Mouse (Mus musculus) ovary, adult 2 months (tissue): ENCODE measurements around the gene Pex1. TPM values are rescaled to one million over a fixed set of nuclear protein-coding genes. Genes with fewer than 3 reads are reported as not detected.

ENCODE experiments used
- polyA plus RNA-seq: library from polyadenylated mRNA; depleted of rRNA; stranded (reverse); fragments of >200 nt; gene quantifications from 2 replicates; pipeline ENCODE4 v1.2.3, GENCODE M21; 2012; rRNA removed

The Pex1 gene
- polyA plus RNA-seq = 6.2 and 8.6 TPM in 2 replicates

DNA sequence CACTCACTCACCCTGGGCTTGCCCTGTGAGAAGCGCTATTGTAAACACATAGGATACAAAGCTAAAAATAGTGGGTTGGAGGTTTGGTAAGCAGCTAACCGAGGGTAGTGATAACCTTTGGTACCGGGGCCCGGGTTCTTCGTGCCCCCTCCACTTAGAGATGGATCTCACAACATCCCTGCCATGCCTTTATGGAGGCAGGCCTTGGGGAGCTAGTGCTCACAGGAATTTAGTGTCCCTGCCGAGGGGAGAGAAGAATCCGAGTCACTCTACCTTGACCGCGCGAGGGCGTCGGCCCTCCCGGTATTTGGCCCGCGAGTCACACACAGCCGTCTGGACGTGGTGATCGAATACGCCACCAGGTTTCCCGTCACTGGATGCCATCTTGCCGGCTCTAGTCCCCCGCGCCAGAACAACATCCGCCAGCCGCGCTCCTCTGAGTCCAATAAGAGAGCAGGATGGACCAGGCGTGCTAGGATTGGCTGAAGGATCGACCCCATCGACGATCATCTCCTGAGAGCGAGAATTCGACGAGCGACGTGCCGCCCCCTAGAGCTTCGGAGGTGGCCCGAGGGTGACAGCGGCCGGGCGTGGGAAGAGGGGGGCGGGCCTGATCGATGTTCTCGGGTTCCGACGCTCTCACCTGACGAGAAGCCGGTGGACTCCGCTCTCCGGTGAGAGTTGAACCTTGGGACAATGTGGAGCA, at the start of gene Pex1:
Gene Pex1, plus strand, starts transcription at position 374 of the 706 bp plus-strand sequence.

DNA sequence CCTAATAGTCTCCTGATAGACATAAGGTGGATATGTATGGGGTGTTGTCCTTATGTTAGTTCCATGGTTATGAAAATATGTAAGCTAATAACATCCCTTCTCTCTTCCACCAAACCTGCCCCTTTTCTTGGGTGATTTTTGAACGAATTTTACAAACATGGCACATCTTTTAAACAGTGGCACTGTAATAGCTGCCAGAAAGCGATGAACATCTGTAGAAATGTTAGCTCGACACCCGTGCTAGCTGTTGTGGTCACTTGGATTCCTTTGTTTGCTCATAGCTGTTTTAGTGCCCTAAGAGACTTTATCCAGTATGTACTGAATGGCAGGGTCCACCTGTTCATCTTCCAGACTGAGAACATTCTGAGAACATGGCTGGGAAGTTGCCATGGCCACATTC, 24.6 kb upstream of the Pex1 start, which contains the start of gene 1700109H08Rik:
Gene 1700109H08Rik, plus strand, starts transcription at position 301 of the 400 bp plus-strand sequence.

DNA sequence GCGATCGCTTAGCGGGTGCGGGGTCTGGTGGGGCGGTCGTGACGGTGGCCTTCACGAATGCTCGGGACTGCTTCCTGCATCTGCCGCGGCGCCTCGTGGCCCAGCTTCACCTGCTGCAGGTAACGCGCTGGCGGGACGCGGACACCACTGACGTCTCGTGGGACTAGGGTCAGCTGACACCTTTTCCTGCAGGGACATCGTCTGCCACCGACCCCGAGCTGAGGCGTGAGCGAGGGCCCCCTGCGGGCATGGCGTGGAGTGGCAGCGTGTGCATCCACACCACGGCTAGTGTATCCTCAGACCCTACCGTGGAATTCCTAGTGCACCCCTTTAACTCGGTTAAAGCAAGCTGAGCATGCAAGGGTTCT, 517 bp downstream of the Pex1 start, which contains the start of gene Rbm48:
Gene Rbm48, minus strand, starts transcription at position 187 of the 368 bp plus-strand sequence.

DNA sequence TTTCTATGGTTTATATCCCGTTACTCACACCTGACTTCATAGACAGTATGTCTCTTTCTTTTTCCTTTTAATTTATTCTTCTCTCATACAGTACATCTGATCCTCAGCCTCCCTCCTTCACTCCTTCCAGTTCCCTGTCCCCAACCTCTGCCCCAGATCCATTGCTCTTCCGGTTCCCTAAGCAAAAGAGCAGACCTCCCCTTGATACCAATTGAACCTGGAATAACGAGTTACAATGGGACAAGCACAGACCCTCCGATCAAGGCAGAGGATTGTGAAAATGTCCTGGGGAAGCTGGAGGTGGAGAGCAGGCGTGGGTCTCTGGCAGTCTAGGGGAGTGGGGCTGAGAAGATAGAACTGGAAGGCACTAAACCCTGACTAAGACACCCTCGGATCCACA, 55.0 kb downstream of the Pex1 start, which contains the start of gene Tmbim7:
Gene Tmbim7, plus strand, starts transcription at position 301 of the 400 bp plus-strand sequence.

DNA sequence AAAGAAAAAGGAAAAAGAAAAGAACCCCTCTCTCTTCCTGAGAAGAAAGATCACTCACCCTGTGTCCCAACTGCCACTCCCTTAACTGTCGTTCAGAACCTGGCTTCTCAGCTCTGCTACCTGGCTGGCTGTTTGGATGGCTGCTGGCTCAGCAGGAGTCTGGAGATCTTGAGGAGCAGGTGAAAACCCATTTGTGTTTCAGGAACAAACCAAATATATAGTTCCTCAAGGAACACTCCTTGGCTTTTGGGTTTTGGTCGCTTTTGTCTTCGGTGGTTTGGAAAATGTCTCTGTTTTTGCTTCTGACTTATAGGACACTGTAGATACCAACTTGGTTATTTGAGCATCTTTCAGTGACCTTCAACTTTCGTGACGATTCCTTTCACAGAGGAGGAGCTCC, 61.2 kb downstream of the Pex1 start, which contains the start of gene Gatad1:
Gene Gatad1, minus strand, starts transcription at position 101 of the 400 bp plus-strand sequence.

Other genes starting within 250 kb of the Pex1 start
- gene Fam133b, start 52.2 kb upstream of the Pex1 start, polyA plus RNA-seq = 4.2 and 4.4 TPM in 2 replicates
- gene 1700109H08Rik, start 24.5 kb upstream of the Pex1 start, polyA plus RNA-seq = 1.7 and 2.1 TPM in 2 replicates
- 8.7 and 9.9 TPM in 2 replicates for gene Rbm48, start 519 bp downstream of the Pex1 start, polyA plus RNA-seq
- gene Tmbim7, start 55.1 kb downstream of the Pex1 start, polyA plus RNA-seq = not detected in 2 replicates
- gene Gatad1, start 61.1 kb downstream of the Pex1 start, polyA plus RNA-seq = 45.3 and 63.1 TPM in 2 replicates
- gene Ankib1, start 206.9 kb downstream of the Pex1 start, polyA plus RNA-seq = 7.9 and 9.2 TPM in 2 replicates
- gene Krit1, start 207.1 kb downstream of the Pex1 start, polyA plus RNA-seq = 4.8 and 5.5 TPM in 2 replicates
- 0.05 TPM in 1 of 2 replicates, not detected in the other for gene Lrrd1, start 249.1 kb downstream of the Pex1 start, polyA plus RNA-seq